8 mouse cellular contexts compared by ENCODE assay signal in the genomic region with DNA sequence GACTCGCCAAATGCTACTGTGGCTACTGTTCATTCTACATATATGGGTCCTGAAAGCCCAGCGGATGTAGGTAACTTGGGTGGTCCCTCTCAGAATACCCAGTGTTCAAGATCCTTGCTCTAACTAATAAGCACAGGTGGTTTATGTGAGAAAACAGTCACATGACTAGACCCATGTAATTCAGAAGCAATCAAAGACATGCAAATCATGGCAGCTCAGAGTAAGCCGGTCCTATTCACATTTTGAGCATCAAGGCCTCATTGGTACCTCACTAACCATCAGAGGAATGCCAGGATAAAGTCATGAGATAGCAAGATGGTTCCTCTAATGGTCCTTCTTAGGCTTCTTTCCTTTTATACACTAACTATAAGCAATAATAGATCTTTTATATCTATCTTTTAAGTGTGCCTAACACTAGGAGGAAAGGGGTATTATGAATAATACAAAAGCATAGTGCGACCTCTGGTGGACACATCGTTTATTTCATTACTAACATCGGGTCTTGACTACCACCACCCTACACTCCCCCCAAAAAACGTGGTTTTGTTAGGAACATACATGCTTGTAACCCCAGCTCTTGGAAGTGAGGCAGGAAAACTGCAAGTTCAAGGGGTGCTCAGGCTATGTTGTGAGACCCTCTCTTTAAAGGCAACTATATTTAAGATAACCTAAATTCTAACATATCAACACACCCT. TPM values are rescaled to one million over a fixed set of nuclear protein-coding genes. Genes with fewer than 3 reads are reported as not detected.
DNase-seq lines count a peak whose midpoint lies in the region; ATAC-seq lines count a peak whose summit lies in the region.

No protein-coding gene starts in this region.

- H3K36me3 ChIP-seq in kidney, embryonic 15.5 days: peaks cover 2% of the 10 kb centered on the region; the same call in 1 of the 2 replicates
- H3K36me3 ChIP-seq in liver, embryonic 13.5 days: peaks cover 23% of the 10 kb centered on the region

- no peaks in the 10 kb centered on the region for H3K27me3 ChIP-seq in kidney, embryonic 15.5 days
- no peaks in the 10 kb centered on the region for H3K27me3 ChIP-seq in liver, embryonic 13.5 days

- WGBS in kidney, embryonic 15.5 days: 41% methylated on average over 7 of the region's 7 CpGs
- 35% methylated on average over 7 of the region's 7 CpGs for WGBS in liver, embryonic 13.5 days (ENCODE audit: insufficient replicate concordance)

- no peak overlapping the region for H3K27ac ChIP-seq in kidney, embryonic 15.5 days
- H3K27ac ChIP-seq in liver, embryonic 13.5 days: peak overlapping the region; percentile 58

- H3K4me1 ChIP-seq in kidney, embryonic 15.5 days: peaks cover 19% of the 10 kb centered on the region
- peaks cover 66% of the 10 kb centered on the region for H3K4me1 ChIP-seq in liver, embryonic 13.5 days (replicated peaks)

- no peak overlapping the region for H3K9ac ChIP-seq in kidney, embryonic 15.5 days
- peak overlapping the region; percentile 84 for H3K9ac ChIP-seq in liver, embryonic 13.5 days

- peak; percentile 72 for DNase-seq in layer of hippocampus, adult 11-12 months (ENCODE audit: low spot score)
- no peak for DNase-seq in layer of hippocampus, postnatal 36 days
- peak; percentile 68 for DNase-seq in adrenal gland, postnatal 10 days
- peak; percentile 36 for DNase-seq in fibroblast of lung, adult 2 months (ENCODE audit: low read depth)
- DNase-seq in liver, embryonic 13.5 days: peak; percentile 56
- peak; percentile 51 to 64 for DNase-seq in natural killer cell, adult 2 months (ENCODE audit: low spot score in 2 of 2)
- DNase-seq in yolk sac, embryonic 10.5 days (ENCODE audit: low spot score): peak; percentile 20

- H3K4me3 ChIP-seq in kidney, embryonic 15.5 days (replicated peaks): no peak overlapping the region
- H3K4me3 ChIP-seq in liver, embryonic 13.5 days (replicated peaks): peak overlapping the region; percentile 88

- no peak for ATAC-seq in kidney, embryonic 15.5 days (replicated peaks; ENCODE audit: low FRiP score)
- no peak for ATAC-seq in liver, embryonic 13.5 days (ENCODE audit: low read depth)

- no peaks in the 10 kb centered on the region for H3K9me3 ChIP-seq in kidney, embryonic 15.5 days (replicated peaks)
- H3K9me3 ChIP-seq in liver, embryonic 13.5 days (replicated peaks): peaks cover 3% of the 10 kb centered on the region; the same call in 1 of the 2 replicates

- peak overlapping the region; percentile 89; the same call in 1 of the 2 replicates for H3K4me2 ChIP-seq in kidney, embryonic 15.5 days
- peak overlapping the region; percentile 80 for H3K4me2 ChIP-seq in liver, embryonic 13.5 days

RNA-seq across cellular contexts. Expression of a gene that starts 2.0 kb away (rescaled TPM):
- total RNA-seq in layer of hippocampus, postnatal 36 days (2021): 1 to 10 TPM; 6.2 to 6.5 TPM
- total RNA-seq in adrenal gland, postnatal 10 days (2021): 1 to 10 TPM; 6.1 to 7.4 TPM
- 15.9 and 18.9 TPM in 2 replicates for polyA plus RNA-seq in kidney, embryonic 15.5 days (2015; fragmentation: Nextera tagmentation; extraction: Ambion mirVana)
- 16.6 and 19.8 TPM in 2 replicates for polyA plus RNA-seq in liver, embryonic 13.5 days (2015; fragmentation: Nextera tagmentation; extraction: Ambion mirVana)

Comparison
In these comparisons a context has a peak if more than half of its experiments do, and no peak if none do; other contexts are left out.
1. DNase-seq: peak in layer of hippocampus, adult 11-12 months (single experiment), adrenal gland, postnatal 10 days (single experiment), fibroblast of lung, adult 2 months (single experiment), liver, embryonic 13.5 days (single experiment), natural killer cell, adult 2 months (2 of 2) and yolk sac, embryonic 10.5 days (single experiment); none in layer of hippocampus, postnatal 36 days (0 of 2).